18 mouse cellular contexts compared by ENCODE assay signal in genomic region chr1:96794690-96795089, GRCm38 (mm10).
DNase-seq lines count a peak whose midpoint lies in the region; ATAC-seq and TF ChIP-seq lines count a peak whose summit lies in the region.
"Had no signal": no experiment of that assay in that cellular context is flagged by ENCODE, and none has a peak within 500 bp of the region (broad histone marks: within the 10 kb centered on the region; RNA-seq: fewer than 3 reads in every experiment).

No protein-coding gene starts in this region.

- no peaks in the 10 kb centered on the region for H3K27me3 ChIP-seq in forebrain, embryonic 12.5 days
- no peaks in the 10 kb centered on the region for H3K27me3 ChIP-seq in forebrain, embryonic 15.5 days
- H3K27me3 ChIP-seq in midbrain, embryonic 15.5 days (replicated peaks): no peaks in the 10 kb centered on the region
- H3K27me3 ChIP-seq in midbrain, embryonic 14.5 days (ENCODE audit: control insufficient read depth, insufficient read depth, low read length): no peaks in the 10 kb centered on the region
- H3K27me3 ChIP-seq in forebrain, postnatal 0 days (ENCODE audit: insufficient read depth, low read length): no peaks in the 10 kb centered on the region
- H3K27me3 ChIP-seq: embryonic facial prominence, embryonic 13.5 days; heart, embryonic 12.5 days had no signal

- DNase-seq in midbrain, embryonic 14.5 days: no peak
- DNase-seq in brain, embryonic 18.5 days (ENCODE audit: low read depth, low spot score): peak; percentile 3
- DNase-seq in forebrain, postnatal 0 days: peak; percentile 16
- no peak for DNase-seq in left cerebral cortex, postnatal 14 days (ENCODE audit: low spot score in 2 of 2)
- DNase-seq in kidney, adult 8-10 months: no peak
- DNase-seq: adrenal gland, postnatal 10 days; cerebellum, adult 18-20 months; cerebellum, adult 9-11 months; cerebellum, postnatal 36 days; gastrocnemius, postnatal 14 days; kidney, adult 11 months had no signal

- H3K4me1 ChIP-seq in forebrain, embryonic 12.5 days: no peaks in the 10 kb centered on the region
- no peaks in the 10 kb centered on the region for H3K4me1 ChIP-seq in forebrain, embryonic 15.5 days
- no peaks in the 10 kb centered on the region for H3K4me1 ChIP-seq in midbrain, embryonic 15.5 days
- H3K4me1 ChIP-seq in midbrain, embryonic 14.5 days (ENCODE audit: control insufficient read depth, insufficient read depth, low read length): no peaks in the 10 kb centered on the region
- 0 out of 2 replicates have a peak, but pooled peaks cover 2% of the 10 kb centered on the region for H3K4me1 ChIP-seq in forebrain, postnatal 0 days (ENCODE audit: insufficient read depth)
- H3K4me1 ChIP-seq: embryonic facial prominence, embryonic 13.5 days; heart, embryonic 12.5 days; hindbrain, embryonic 10.5 days had no signal

- H3K9me3 ChIP-seq in forebrain, embryonic 12.5 days: no peaks in the 10 kb centered on the region
- no peaks in the 10 kb centered on the region for H3K9me3 ChIP-seq in forebrain, embryonic 15.5 days
- no peaks in the 10 kb centered on the region for H3K9me3 ChIP-seq in midbrain, embryonic 15.5 days
- no peaks in the 10 kb centered on the region for H3K9me3 ChIP-seq in midbrain, embryonic 14.5 days (ENCODE audit: control insufficient read depth, low read length)
- H3K9me3 ChIP-seq in forebrain, postnatal 0 days (ENCODE audit: low read length): no peaks in the 10 kb centered on the region
- H3K9me3 ChIP-seq: embryonic facial prominence, embryonic 13.5 days; heart, embryonic 12.5 days; hindbrain, embryonic 10.5 days had no signal

- no peak overlapping the region for H3K9ac ChIP-seq in forebrain, embryonic 12.5 days
- no peak overlapping the region for H3K9ac ChIP-seq in forebrain, embryonic 15.5 days (replicated peaks)
- H3K9ac ChIP-seq in midbrain, embryonic 15.5 days: no peak overlapping the region
- H3K9ac ChIP-seq in midbrain, embryonic 14.5 days (replicated peaks; ENCODE audit: low read length): no peak overlapping the region
- H3K9ac ChIP-seq in forebrain, postnatal 0 days: no peak overlapping the region
- H3K9ac ChIP-seq: embryonic facial prominence, embryonic 13.5 days; heart, embryonic 12.5 days had no signal

- no peak overlapping the region for H3K4me3 ChIP-seq in forebrain, embryonic 12.5 days (replicated peaks)
- H3K4me3 ChIP-seq in forebrain, embryonic 15.5 days: no peak overlapping the region
- H3K4me3 ChIP-seq in midbrain, embryonic 15.5 days: no peak overlapping the region
- no peak overlapping the region for H3K4me3 ChIP-seq in midbrain, embryonic 14.5 days (replicated peaks; ENCODE audit: low read depth, low read length)
- H3K4me3 ChIP-seq in forebrain, postnatal 0 days (ENCODE audit: low read depth, low read length): no peak overlapping the region
- H3K4me3 ChIP-seq: embryonic facial prominence, embryonic 13.5 days; heart, embryonic 12.5 days; hindbrain, embryonic 10.5 days had no signal

- ATAC-seq in forebrain, embryonic 12.5 days (ENCODE audit: low FRiP score): peak; percentile 50; the same call in 1 of the 2 replicates
- no peak for ATAC-seq in forebrain, embryonic 15.5 days (replicated peaks)
- ATAC-seq in midbrain, embryonic 15.5 days (replicated peaks): 0 out of 2 replicates have a peak, but pooled peaks have one; percentile 39
- ATAC-seq in midbrain, embryonic 14.5 days (ENCODE audit: low FRiP score, low TSS enrichment): no peak
- ATAC-seq in forebrain, postnatal 0 days: no peak
- ATAC-seq: inflammation-experienced regulatory T-cells, adult 6 months had no signal

- 58% methylated on average over 4 of the region's 4 CpGs for WGBS in forebrain, embryonic 12.5 days
- 30% methylated on average over 4 of the region's 4 CpGs for WGBS in forebrain, embryonic 15.5 days
- 73% methylated on average over 4 of the region's 4 CpGs for WGBS in midbrain, embryonic 15.5 days
- 70% methylated on average over 4 of the region's 4 CpGs for WGBS in midbrain, embryonic 14.5 days
- 28% methylated on average over 4 of the region's 4 CpGs for WGBS in forebrain, postnatal 0 days

- H3K4me2 ChIP-seq in forebrain, embryonic 12.5 days: no peak overlapping the region
- H3K4me2 ChIP-seq in forebrain, embryonic 15.5 days (replicated peaks): no peak overlapping the region
- no peak overlapping the region for H3K4me2 ChIP-seq in midbrain, embryonic 15.5 days
- H3K4me2 ChIP-seq in midbrain, embryonic 14.5 days (ENCODE audit: low read length): no peak overlapping the region
- peak overlapping the region; percentile 1; the same call in 1 of the 2 replicates for H3K4me2 ChIP-seq in forebrain, postnatal 0 days (ENCODE audit: low read depth)
- H3K4me2 ChIP-seq: embryonic facial prominence, embryonic 13.5 days; heart, embryonic 12.5 days had no signal

- no peak overlapping the region for H3K27ac ChIP-seq in forebrain, embryonic 12.5 days
- H3K27ac ChIP-seq in forebrain, embryonic 15.5 days (replicated peaks): no peak overlapping the region
- no peak overlapping the region for H3K27ac ChIP-seq in midbrain, embryonic 15.5 days
- H3K27ac ChIP-seq in midbrain, embryonic 14.5 days (replicated peaks; ENCODE audit: low read depth, low read length): no peak overlapping the region
- no peak overlapping the region for H3K27ac ChIP-seq in forebrain, postnatal 0 days (ENCODE audit: low read depth, low read length)
- H3K27ac ChIP-seq: embryonic facial prominence, embryonic 13.5 days; hindbrain, embryonic 10.5 days had no signal

- TF ChIP-seq CTCF in forebrain, postnatal 0 days (IDR thresholded peaks at IDR 0.05; ENCODE audit: low read depth): no peak

- intact Hi-C loops in left cerebral cortex, postnatal 14 days (cut with DNase I): no loop called here

- no peaks in the 10 kb centered on the region for H3K36me3 ChIP-seq in forebrain, embryonic 12.5 days (replicated peaks)
- no peaks in the 10 kb centered on the region for H3K36me3 ChIP-seq in forebrain, embryonic 15.5 days
- no peaks in the 10 kb centered on the region for H3K36me3 ChIP-seq in midbrain, embryonic 15.5 days (replicated peaks)
- no peaks in the 10 kb centered on the region for H3K36me3 ChIP-seq in midbrain, embryonic 14.5 days (ENCODE audit: control insufficient read depth, insufficient read depth, low read length)
- H3K36me3 ChIP-seq in forebrain, postnatal 0 days (ENCODE audit: insufficient read depth): no peaks in the 10 kb centered on the region
- H3K36me3 ChIP-seq: embryonic facial prominence, embryonic 13.5 days; heart, embryonic 12.5 days; hindbrain, embryonic 10.5 days had no signal

Comparison
In these comparisons a context has a peak if more than half of its experiments do, and no peak if none do; other contexts are left out.
1. ATAC-seq: peak in forebrain, embryonic 12.5 days (single experiment) and midbrain, embryonic 15.5 days (single experiment); none in forebrain, embryonic 15.5 days (single experiment), midbrain, embryonic 14.5 days (single experiment) and forebrain, postnatal 0 days (single experiment).
2. DNase-seq: peak in brain, embryonic 18.5 days (single experiment) and forebrain, postnatal 0 days (single experiment); none in midbrain, embryonic 14.5 days (single experiment), left cerebral cortex, postnatal 14 days (0 of 2) and kidney, adult 8-10 months (0 of 2).